Mouse (Mus musculus): ENCODE results near the gene Bscl2.

- no peak for TF ChIP-seq CTCF (IDR thresholded peaks at IDR 0.05; ENCODE audit: low read depth, low read length)
- TF ChIP-seq POLR2A (IDR thresholded peaks at IDR 0.05; ENCODE audit: extremely low read depth, insufficient read depth, low read length) = no peak
These were observed 14.6 kb upstream of the Bscl2 start for GRCm38 (mm10) chr19:8822696-8823095.

Measured in liver, adult 2 months (tissue).